Mouse (Mus musculus): ENCODE data around the gene Olfr373. TPM values are rescaled to one million over a fixed set of nuclear protein-coding genes. Genes with fewer than 3 reads are reported as not detected.
"Not testable (repeated sequence)": the region's sequence is repeated elsewhere in the genome, so short reads cannot be mapped to it uniquely, and the experiment has no call there.

Gene Olfr373
- total and polyA plus RNA-seq, 2 experiments from 2014 or later: not detected

DNA sequence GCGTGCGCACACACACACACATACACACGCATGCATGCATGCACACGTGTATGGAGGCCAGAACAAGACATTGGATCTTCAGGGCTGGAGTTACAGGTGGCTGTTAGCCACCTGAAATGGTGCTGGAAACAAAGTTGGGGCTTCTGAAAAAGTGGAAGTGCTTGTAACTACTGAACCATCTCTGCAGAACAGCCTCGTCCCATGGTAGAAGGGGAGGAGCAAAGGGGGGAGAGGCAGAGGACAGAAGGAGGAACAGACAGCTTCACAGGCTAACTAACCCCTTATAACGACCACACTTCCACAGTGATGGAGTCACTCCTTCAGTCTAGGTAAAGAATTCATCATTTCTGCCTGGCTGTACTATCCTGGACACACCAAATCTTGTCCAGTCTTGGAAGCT, 27.9 kb downstream of the Olfr373 start:
- 72% methylated on average over 6 of the region's 6 CpGs for WGBS
- TF ChIP-seq EP300 (IDR thresholded peaks at IDR 0.05; ENCODE audit: low read depth): no peak
- no peak for TF ChIP-seq CTCF (IDR thresholded peaks at IDR 0.05; ENCODE audit: low read depth)
- DNase-seq (ENCODE audit: low spot score): no peak

DNA sequence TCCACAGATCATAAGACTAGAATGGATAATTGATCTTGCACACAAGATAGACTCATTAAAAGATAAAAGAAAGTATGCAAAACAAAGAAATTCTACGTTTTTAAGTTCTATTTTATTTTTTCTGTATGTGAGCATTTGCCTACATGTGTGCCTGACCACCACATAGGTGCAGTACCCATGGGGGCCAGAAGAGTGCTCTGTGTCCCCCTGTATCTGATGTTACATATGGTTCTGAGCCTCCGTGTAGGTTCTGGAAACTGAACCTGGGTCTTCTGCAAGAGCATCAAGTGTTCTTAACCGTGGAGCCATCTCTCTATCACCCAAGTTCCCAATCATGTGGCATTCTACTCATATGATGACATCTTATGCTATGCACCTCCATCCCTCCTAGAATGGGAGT, 29.5 kb downstream of the Olfr373 start:
- no peak for ATAC-seq (ENCODE audit: insufficient read depth, low read depth)
- TF ChIP-seq CTCF (IDR thresholded peaks at IDR 0.05; ENCODE audit: low read depth) (no peak), EP300 (IDR thresholded peaks at IDR 0.05; ENCODE audit: low read depth) (no peak)
- DNase-seq (ENCODE audit: low spot score): no peak
- no peaks in the 10 kb centered on the region for H3K9me3 ChIP-seq (replicated peaks; ENCODE audit: control insufficient read depth, low read length)
- H3K27ac ChIP-seq (ENCODE audit: low read depth): no peak overlapping the region
- WGBS: 50% methylated on average over 3 of the region's 3 CpGs
- no peaks in the 10 kb centered on the region for H3K36me3 ChIP-seq (replicated peaks; ENCODE audit: control insufficient read depth, insufficient read depth, low read length)
- no peak overlapping the region for H3K9ac ChIP-seq (replicated peaks; ENCODE audit: low read depth, low read length)
- no peaks in the 10 kb centered on the region for H3K4me1 ChIP-seq (ENCODE audit: control insufficient read depth, insufficient read depth)
- H3K4me3 ChIP-seq (ENCODE audit: low read depth, low read length): no peak overlapping the region
- no peak overlapping the region for H3K4me2 ChIP-seq (ENCODE audit: low read depth, low read length)
- H3K27me3 ChIP-seq (ENCODE audit: control insufficient read depth, insufficient read depth, low read length): no peaks in the 10 kb centered on the region

More for the DNA sequence above, 27.9 kb downstream of the Olfr373 start:
- H3K9me3 ChIP-seq (replicated peaks; ENCODE audit: control insufficient read depth, low read length): no peaks in the 10 kb centered on the region
- H3K36me3 ChIP-seq (replicated peaks; ENCODE audit: control insufficient read depth, insufficient read depth, low read length): no peaks in the 10 kb centered on the region
- H3K4me1 ChIP-seq (ENCODE audit: control insufficient read depth, insufficient read depth): no peaks in the 10 kb centered on the region
- H3K4me2 ChIP-seq (ENCODE audit: low read depth, low read length): no peak overlapping the region
- ATAC-seq (ENCODE audit: insufficient read depth, low read depth): no peak
- H3K4me3 ChIP-seq (ENCODE audit: low read depth, low read length): no peak overlapping the region
- H3K27me3 ChIP-seq (ENCODE audit: control insufficient read depth, insufficient read depth, low read length): no peaks in the 10 kb centered on the region
- H3K27ac ChIP-seq (ENCODE audit: low read depth): no peak overlapping the region
- H3K9ac ChIP-seq (replicated peaks; ENCODE audit: low read depth, low read length): no peak overlapping the region

DNA sequence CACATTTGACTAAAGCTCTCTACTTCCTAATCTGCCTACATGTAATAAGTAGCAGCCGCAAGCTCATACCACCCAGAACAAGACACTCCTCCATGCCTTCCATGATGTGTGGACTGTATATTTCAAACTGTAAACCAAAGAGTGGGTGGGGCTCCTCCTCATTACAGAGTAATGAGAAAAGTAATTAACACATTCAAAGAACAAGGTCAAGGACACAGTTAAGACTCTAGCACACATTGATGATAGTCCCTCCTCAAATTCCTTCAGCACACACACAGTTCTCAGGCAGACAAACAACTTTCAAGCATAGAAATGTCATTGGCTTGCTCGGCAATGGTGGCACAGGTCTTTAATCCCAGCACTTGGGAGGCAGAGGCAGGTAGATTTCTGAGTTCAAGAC, 32.2 kb downstream of the Olfr373 start:
- ATAC-seq (ENCODE audit: insufficient read depth, low read depth) (no peak), DNase-seq (ENCODE audit: low spot score) (no peak)
- Histone ChIP-seq H3K27ac (ENCODE audit: low read depth) (no peak overlapping the region), H3K27me3 (ENCODE audit: control insufficient read depth, insufficient read depth, low read length) (no peaks in the 10 kb centered on the region), H3K4me1 (ENCODE audit: control insufficient read depth, insufficient read depth) (no peaks in the 10 kb centered on the region), H3K4me2 (ENCODE audit: low read depth, low read length) (no peak overlapping the region), H3K9me3 (replicated peaks; ENCODE audit: control insufficient read depth, low read length) (no peaks in the 10 kb centered on the region), H3K4me3 (ENCODE audit: low read depth, low read length) (no peak overlapping the region), H3K36me3 (replicated peaks; ENCODE audit: control insufficient read depth, insufficient read depth, low read length) (no peaks in the 10 kb centered on the region), H3K9ac (replicated peaks; ENCODE audit: low read depth, low read length) (no peak overlapping the region)
- 86% methylated on average over 2 of the region's 2 CpGs for WGBS
- TF ChIP-seq EP300 (IDR thresholded peaks at IDR 0.05; ENCODE audit: low read depth) (no peak), CTCF (IDR thresholded peaks at IDR 0.05; ENCODE audit: low read depth) (no peak)

DNA sequence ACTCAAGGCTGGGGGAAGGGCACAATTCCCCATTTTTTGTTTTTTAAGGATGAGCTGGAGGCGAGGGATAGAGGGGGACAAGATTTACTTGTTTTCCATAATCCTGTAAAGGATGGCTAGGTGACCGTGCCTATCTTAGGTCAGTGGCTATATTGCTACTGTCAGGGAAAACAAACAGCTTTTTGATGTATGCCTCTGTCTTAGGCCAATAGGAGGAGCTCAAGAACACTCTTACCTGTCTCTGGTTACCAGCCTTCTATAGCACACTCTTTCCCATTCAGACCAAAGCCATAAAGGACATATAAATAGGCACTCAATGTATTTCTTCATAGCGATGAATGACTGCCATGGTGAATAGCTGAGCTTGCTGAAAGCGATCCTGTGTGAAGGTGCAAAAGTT, 35.6 kb downstream of the Olfr373 start:
- Histone ChIP-seq H3K36me3 (replicated peaks; ENCODE audit: control insufficient read depth, insufficient read depth, low read length) (no peaks in the 10 kb centered on the region), H3K9ac (replicated peaks; ENCODE audit: low read depth, low read length) (no peak overlapping the region)
- no peak for TF ChIP-seq EP300 (IDR thresholded peaks at IDR 0.05; ENCODE audit: low read depth)
- TF ChIP-seq CTCF (IDR thresholded peaks at IDR 0.05; ENCODE audit: low read depth): no peak

DNA sequence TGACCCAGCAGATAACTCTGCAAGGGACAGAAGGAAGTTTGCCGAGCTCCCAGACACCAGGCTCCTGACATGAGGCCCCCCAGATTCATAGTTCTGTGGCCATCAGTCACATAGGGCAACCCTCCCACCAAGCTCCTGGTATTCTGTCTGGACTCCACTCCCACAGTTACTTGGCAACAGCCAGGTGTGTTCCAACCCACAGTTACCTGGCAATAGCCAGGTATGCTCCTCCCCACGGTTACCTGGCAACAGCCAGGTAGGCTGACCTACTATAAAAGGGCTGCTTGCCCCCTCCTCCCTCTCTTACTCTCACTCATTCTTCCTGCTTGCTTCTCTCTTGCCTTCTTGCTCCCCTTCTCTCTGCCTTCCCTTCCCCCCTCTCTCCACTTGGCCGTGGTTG, 38.5 kb downstream of the Olfr373 start:
- H3K4me3 ChIP-seq (ENCODE audit: low read depth, low read length); H3K27ac ChIP-seq (ENCODE audit: low read depth); H3K36me3 ChIP-seq (replicated peaks; ENCODE audit: control insufficient read depth, insufficient read depth, low read length); DNase-seq (ENCODE audit: low spot score); H3K9me3 ChIP-seq (replicated peaks; ENCODE audit: control insufficient read depth, low read length); H3K9ac ChIP-seq (replicated peaks; ENCODE audit: low read depth, low read length); H3K4me2 ChIP-seq (ENCODE audit: low read depth, low read length); H3K27me3 ChIP-seq (ENCODE audit: control insufficient read depth, insufficient read depth, low read length); H3K4me1 ChIP-seq (ENCODE audit: control insufficient read depth, insufficient read depth); ATAC-seq (ENCODE audit: insufficient read depth, low read depth): not testable (repeated sequence)
- WGBS: 64% methylated on average over 3 of the region's 3 CpGs

More for the DNA sequence above, 35.6 kb downstream of the Olfr373 start:
- H3K27me3 ChIP-seq (ENCODE audit: control insufficient read depth, insufficient read depth, low read length): no peaks in the 10 kb centered on the region
- DNase-seq (ENCODE audit: low spot score) (no peak), ATAC-seq (ENCODE audit: insufficient read depth, low read depth) (no peak)
- no peak overlapping the region for H3K4me2 ChIP-seq (ENCODE audit: low read depth, low read length)
- 31% methylated on average over 4 of the region's 4 CpGs for WGBS
- no peaks in the 10 kb centered on the region for H3K9me3 ChIP-seq (replicated peaks; ENCODE audit: control insufficient read depth, low read length)
- H3K4me3 ChIP-seq (ENCODE audit: low read depth, low read length): no peak overlapping the region
- H3K27ac ChIP-seq (ENCODE audit: low read depth): no peak overlapping the region
- no peaks in the 10 kb centered on the region for H3K4me1 ChIP-seq (ENCODE audit: control insufficient read depth, insufficient read depth)

DNA sequence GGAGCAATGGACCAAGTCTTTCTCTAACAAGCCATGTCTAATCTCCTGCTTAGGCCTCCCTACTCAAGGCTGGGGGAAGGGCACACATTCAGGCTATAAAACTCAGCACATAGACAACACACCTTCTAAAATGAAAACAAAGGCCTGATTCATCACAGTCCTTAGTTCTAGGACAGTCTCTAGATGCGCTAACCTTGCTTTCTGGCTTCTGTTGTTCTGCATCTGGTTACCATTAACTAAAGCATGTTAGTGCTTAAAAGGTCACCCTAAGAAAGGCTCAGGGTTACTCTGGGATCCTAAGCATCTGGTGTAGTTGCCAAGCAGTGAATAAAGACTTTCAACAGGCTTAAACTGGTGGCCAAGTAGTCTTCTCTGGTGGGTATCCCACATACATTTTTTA, 39.0 kb downstream of the Olfr373 start:
- no peak for ATAC-seq (ENCODE audit: insufficient read depth, low read depth)
- no peak for DNase-seq (ENCODE audit: low spot score)

More for the DNA sequence above, 39.0 kb downstream of the Olfr373 start:
- no peaks in the 10 kb centered on the region for H3K36me3 ChIP-seq (replicated peaks; ENCODE audit: control insufficient read depth, insufficient read depth, low read length)
- H3K9ac ChIP-seq (replicated peaks; ENCODE audit: low read depth, low read length): no peak overlapping the region
- no peaks in the 10 kb centered on the region for H3K4me1 ChIP-seq (ENCODE audit: control insufficient read depth, insufficient read depth)
- no peaks in the 10 kb centered on the region for H3K9me3 ChIP-seq (replicated peaks; ENCODE audit: control insufficient read depth, low read length)
- no peak overlapping the region for H3K27ac ChIP-seq (ENCODE audit: low read depth)
- 78% methylated on average over 1 of the region's 1 CpGs for WGBS
- no peak overlapping the region for H3K4me2 ChIP-seq (ENCODE audit: low read depth, low read length)
- TF ChIP-seq CTCF (IDR thresholded peaks at IDR 0.05; ENCODE audit: low read depth): no peak
- no peak for TF ChIP-seq EP300 (IDR thresholded peaks at IDR 0.05; ENCODE audit: low read depth)
- H3K4me3 ChIP-seq (ENCODE audit: low read depth, low read length): no peak overlapping the region
- H3K27me3 ChIP-seq (ENCODE audit: control insufficient read depth, insufficient read depth, low read length): no peaks in the 10 kb centered on the region

Measured in heart, postnatal 0 days (tissue).